Mouse (Mus musculus) megakaryocyte progenitor cell, adult 5-6 weeks (primary cell): Measurements from ENCODE around the gene Olfr1219. TPM values are rescaled to one million over a fixed set of nuclear protein-coding genes. Genes with fewer than 3 reads are reported as not detected.

Experiments
- ATAC-seq: replicated peaks from 2 replicates; pipeline ENCODE4 v1.8.0; 2016; ENCODE audit warnings: mild to moderate bottlenecking, moderate TSS enrichment, inconsistent platforms; ENCODE audit not compliant: poor library complexity
- total RNA-seq, 2 experiments: library from RNA; stranded (forward) in 1 of 2; stranded (reverse) in 1 of 2; fragments of 157-497, 149-512 nt in 1 of 2; fragments of 200-1000 nt in 1 of 2; gene quantifications; 2 replicates each; pipeline versions ENCODE4 v1.2.3 to v1.2.4; 2015 to 2017

Gene Olfr1219
- total RNA-seq (2015) (not detected in 2 replicates), total RNA-seq (2017) (not detected in 2 replicates)

- ATAC-seq: no peak
Measured at GRCm38 (mm10) chr2:89083413-89083812, at the start of gene Olfr1219. Gene Olfr1219 (minus strand): TSS chr2:89083513.

- no peak for ATAC-seq
Measured at GRCm38 (mm10) chr2:89132954-89133353, 49.6 kb upstream of the Olfr1219 start, which contains the start of gene Olfr1222. Gene Olfr1222 (minus strand): TSS chr2:89133054.

- ATAC-seq: peak; percentile 31; the same call in 1 of the 2 replicates
Measured at GRCm38 (mm10) chr2:89117183-89117582, 33.9 kb upstream of the Olfr1219 start, which contains the start of gene Olfr1221. Gene Olfr1221 (minus strand): TSS chr2:89117283.

- ATAC-seq: no peak
Measured at GRCm38 (mm10) chr2:89106735-89107134, 23.4 kb upstream of the Olfr1219 start, which contains the start of gene Olfr1220. Gene Olfr1220 (minus strand): TSS chr2:89106835.

GRCm38 (mm10) chr2:89105651-89106050 is 22.3 kb upstream of the Olfr1219 start:
- no peak for ATAC-seq

DNA sequence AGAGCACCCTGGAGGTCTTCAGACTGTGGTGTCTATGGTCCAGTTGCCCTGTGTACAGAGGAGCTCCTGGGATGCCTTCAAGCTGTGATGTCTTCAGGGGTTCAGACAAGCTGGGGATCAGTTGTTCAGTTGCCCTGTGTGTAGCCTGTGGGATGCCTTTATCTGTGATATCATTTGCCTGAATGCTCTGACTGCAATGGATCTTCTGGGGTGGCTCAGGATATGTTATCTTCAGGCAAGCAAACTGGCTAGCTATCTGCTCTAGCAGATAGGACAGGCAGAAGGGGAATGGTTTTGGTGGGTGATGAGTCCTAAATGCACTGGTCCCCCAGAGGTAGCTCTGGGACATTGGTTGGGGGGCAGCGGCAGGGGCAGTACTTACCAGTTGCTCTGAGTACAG is 10.5 kb upstream of the Olfr1219 start:
- no peak for ATAC-seq

DNA sequence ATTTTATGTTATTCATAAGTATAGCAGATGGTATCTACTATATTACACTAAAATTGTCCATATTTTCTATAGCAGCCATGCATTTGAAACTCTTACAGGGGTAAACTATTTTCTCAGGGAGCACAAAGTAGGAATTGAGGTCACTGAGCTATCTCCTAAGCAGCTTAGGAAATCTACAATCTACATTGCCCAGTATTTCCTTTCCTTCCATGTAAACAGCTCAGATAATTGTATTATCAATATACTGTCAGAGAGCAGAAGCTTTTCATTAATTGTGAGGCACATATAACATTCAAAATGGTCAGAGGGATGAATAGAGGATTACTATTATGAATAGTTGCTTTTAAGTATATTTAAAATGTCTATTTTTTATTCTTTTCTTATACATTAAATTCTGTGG is 1.8 kb downstream of the Olfr1219 start:
- no peak for ATAC-seq

DNA sequence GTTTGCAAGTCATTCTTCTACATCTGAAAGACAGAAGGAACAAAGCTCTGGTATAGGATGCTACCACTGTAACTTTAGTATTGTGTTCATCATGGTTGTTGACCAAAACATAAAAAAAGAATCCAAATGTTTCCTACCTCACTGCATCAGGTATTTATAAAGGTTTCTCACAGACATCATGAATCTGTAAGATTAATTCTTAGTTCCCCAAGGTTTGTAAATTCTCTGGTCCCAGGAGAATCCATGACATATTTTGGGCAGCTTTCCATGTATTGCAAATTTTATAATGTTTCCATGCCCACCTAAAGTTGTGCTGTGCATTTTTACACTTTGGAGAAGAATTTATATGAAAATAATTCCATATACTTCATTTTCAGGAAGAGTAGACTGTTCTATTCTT is 22.2 kb downstream of the Olfr1219 start, which contains the start of gene Olfr1218:
Gene Olfr1218, minus strand, starts transcription at position 101 of the 400 bp plus-strand sequence.
- ATAC-seq: no peak

DNA sequence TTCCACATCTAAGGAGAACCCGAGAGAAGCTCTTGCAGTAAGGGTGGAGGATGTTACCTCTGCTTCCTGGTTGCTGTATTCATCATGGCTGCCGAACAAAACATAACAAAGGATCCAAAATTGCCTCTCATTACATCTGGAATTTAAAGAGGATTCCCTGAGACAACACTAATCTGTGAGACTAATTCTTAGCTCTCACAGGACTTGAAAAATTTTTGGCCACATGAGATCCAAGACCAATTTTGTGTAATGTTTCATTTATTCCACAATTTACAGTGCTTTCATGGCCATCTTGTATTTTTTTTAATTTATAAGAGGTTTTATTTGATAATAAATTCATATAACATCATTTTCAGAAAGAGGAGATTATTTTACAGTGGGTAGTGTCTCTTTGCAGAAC is 51.3 kb downstream of the Olfr1219 start, which contains the start of gene Olfr1217:
Gene Olfr1217, minus strand, starts transcription at position 101 of the 400 bp plus-strand sequence.
- ATAC-seq: no peak

Other genes with a start within 250 kb of the Olfr1219 start
- gene Olfr1204, start 234.2 kb downstream of the Olfr1219 start, total RNA-seq (2015): not detected in 2 replicates
- not detected in 2 replicates for gene Olfr1204, start 234.2 kb downstream of the Olfr1219 start, total RNA-seq (2017)
- not detected in 2 replicates for gene Olfr1206, start 220.3 kb downstream of the Olfr1219 start, total RNA-seq (2015)
- gene Olfr1206, start 220.3 kb downstream of the Olfr1219 start, total RNA-seq (2017): not detected in 2 replicates
- gene Olfr1208, start 181.2 kb downstream of the Olfr1219 start, total RNA-seq (2015): not detected in 2 replicates
- gene Olfr1208, start 181.2 kb downstream of the Olfr1219 start, total RNA-seq (2017): not detected in 2 replicates
- gene Olfr1209, start 168.4 kb downstream of the Olfr1219 start, total RNA-seq (2015): not detected in 2 replicates
- not detected in 2 replicates for gene Olfr1209, start 168.4 kb downstream of the Olfr1219 start, total RNA-seq (2017)
- gene Olfr1211, start 145.4 kb downstream of the Olfr1219 start, total RNA-seq (2015): not detected in 2 replicates
- not detected in 2 replicates for gene Olfr1211, start 145.4 kb downstream of the Olfr1219 start, total RNA-seq (2017)
- gene Olfr1212, start 129.5 kb downstream of the Olfr1219 start, total RNA-seq (2015): not detected in 2 replicates
- not detected in 2 replicates for gene Olfr1212, start 129.5 kb downstream of the Olfr1219 start, total RNA-seq (2017)
- gene Gm13762, start 103.2 kb downstream of the Olfr1219 start, total RNA-seq (2015): not detected in 2 replicates
- gene Gm13762, start 103.2 kb downstream of the Olfr1219 start, total RNA-seq (2017): not detected in 2 replicates
- not detected in 2 replicates for gene Olfr1214, start 90.9 kb downstream of the Olfr1219 start, total RNA-seq (2015)
- not detected in 2 replicates for gene Olfr1214, start 90.9 kb downstream of the Olfr1219 start, total RNA-seq (2017)
- not detected in 2 replicates for gene Olfr1215, start 76.5 kb downstream of the Olfr1219 start, total RNA-seq (2015)
- not detected in 2 replicates for gene Olfr1215, start 76.5 kb downstream of the Olfr1219 start, total RNA-seq (2017)
- not detected in 2 replicates for gene Olfr1216, start 65.2 kb downstream of the Olfr1219 start, total RNA-seq (2015)
- not detected in 2 replicates for gene Olfr1216, start 65.2 kb downstream of the Olfr1219 start, total RNA-seq (2017)
- gene Olfr1217, start 51.4 kb downstream of the Olfr1219 start, total RNA-seq (2015): not detected in 2 replicates
- not detected in 2 replicates for gene Olfr1217, start 51.4 kb downstream of the Olfr1219 start, total RNA-seq (2017)
- gene Olfr1218, start 22.3 kb downstream of the Olfr1219 start, total RNA-seq (2015): not detected in 2 replicates
- not detected in 2 replicates for gene Olfr1218, start 22.3 kb downstream of the Olfr1219 start, total RNA-seq (2017)
- gene Olfr1220, start 23.3 kb upstream of the Olfr1219 start, total RNA-seq (2015): not detected in 2 replicates
- gene Olfr1220, start 23.3 kb upstream of the Olfr1219 start, total RNA-seq (2017): not detected in 2 replicates
- not detected in 2 replicates for gene Olfr1221, start 33.8 kb upstream of the Olfr1219 start, total RNA-seq (2015)
- gene Olfr1221, start 33.8 kb upstream of the Olfr1219 start, total RNA-seq (2017): not detected in 2 replicates
- gene Olfr1222, start 49.5 kb upstream of the Olfr1219 start, total RNA-seq (2015): not detected in 2 replicates
- not detected in 2 replicates for gene Olfr1222, start 49.5 kb upstream of the Olfr1219 start, total RNA-seq (2017)
- gene Olfr1223, start 68.0 kb upstream of the Olfr1219 start, total RNA-seq (2015): not detected in 2 replicates
- not detected in 2 replicates for gene Olfr1223, start 68.0 kb upstream of the Olfr1219 start, total RNA-seq (2017)
- not detected in 2 replicates for gene Olfr1224-ps1, start 80.6 kb upstream of the Olfr1219 start, total RNA-seq (2015)
- gene Olfr1224-ps1, start 80.6 kb upstream of the Olfr1219 start, total RNA-seq (2017): not detected in 2 replicates
- gene Olfr1225, start 91.2 kb upstream of the Olfr1219 start, total RNA-seq (2015): not detected in 2 replicates
- gene Olfr1225, start 91.2 kb upstream of the Olfr1219 start, total RNA-seq (2017): not detected in 2 replicates
- gene Olfr1226, start 116.5 kb upstream of the Olfr1219 start, total RNA-seq (2015): not detected in 2 replicates
- not detected in 2 replicates for gene Olfr1226, start 116.5 kb upstream of the Olfr1219 start, total RNA-seq (2017)
- gene Olfr1228, start 170.5 kb upstream of the Olfr1219 start, total RNA-seq (2015): not detected in 2 replicates
- gene Olfr1228, start 170.5 kb upstream of the Olfr1219 start, total RNA-seq (2017): not detected in 2 replicates
- gene Olfr1229, start 204.5 kb upstream of the Olfr1219 start, total RNA-seq (2015): not detected in 2 replicates
- not detected in 2 replicates for gene Olfr1229, start 204.5 kb upstream of the Olfr1219 start, total RNA-seq (2017)
- not detected in 2 replicates for gene Olfr1230, start 213.8 kb upstream of the Olfr1219 start, total RNA-seq (2015)
- gene Olfr1230, start 213.8 kb upstream of the Olfr1219 start, total RNA-seq (2017): not detected in 2 replicates
- gene Olfr1231, start 223.6 kb upstream of the Olfr1219 start, total RNA-seq (2015): not detected in 2 replicates
- not detected in 2 replicates for gene Olfr1231, start 223.6 kb upstream of the Olfr1219 start, total RNA-seq (2017)
- not detected in 2 replicates for gene Olfr1232, start 246.2 kb upstream of the Olfr1219 start, total RNA-seq (2015)
- gene Olfr1232, start 246.2 kb upstream of the Olfr1219 start, total RNA-seq (2017): not detected in 2 replicates